Mouse (Mus musculus) intestine, postnatal 0 days (tissue): ENCODE results near the gene Afap1. TPM values are rescaled to one million over a fixed set of nuclear protein-coding genes. Genes with fewer than 3 reads are reported as not detected.

Experiments
- ATAC-seq: fragments of 200-750 bp; cut with Nextera tagmentation; 2 replicates; pipeline ENCODE4 v1.8.0; 2017; ENCODE audit warnings: mild to moderate bottlenecking, moderate TSS enrichment, moderate library complexity
- H3K27ac ChIP-seq: fragments of 300-500 bp; sonication (generic); 2 replicates; pipeline ENCODE4 v1.5.1; 2014; ENCODE audit warnings: mild to moderate bottlenecking, low read depth, low read length, moderate library complexity
- H3K27me3 ChIP-seq: fragments of 300-500 bp; sonication (generic); replicated peaks from 2 replicates; pipeline ENCODE4 v1.6.1; 2014; ENCODE audit warnings: low read length, mixed read lengths; ENCODE audit not compliant: control insufficient read depth, insufficient read depth
- H3K36me3 ChIP-seq: fragments of 300-500 bp; sonication (generic); 2 replicates; pipeline ENCODE4 v1.6.1; 2014; ENCODE audit warnings: mild to moderate bottlenecking, moderate library complexity; ENCODE audit not compliant: control insufficient read depth, insufficient read depth
- H3K4me1 ChIP-seq: fragments of 300-500 bp; sonication (generic); replicated peaks from 2 replicates; pipeline ENCODE4 v1.6.1; 2014; ENCODE audit warnings: antibody characterized with exemption, low read length, mixed read lengths; ENCODE audit not compliant: control insufficient read depth, insufficient read depth
- H3K4me2 ChIP-seq: fragments of 300-500 bp; sonication (generic); replicated peaks from 2 replicates; pipeline ENCODE4 v1.6.1; 2014; ENCODE audit warnings: low read depth, mild to moderate bottlenecking, moderate library complexity
- H3K4me3 ChIP-seq: fragments of 300-500 bp; sonication (generic); 2 replicates; pipeline ENCODE4 v1.5.1; 2014; ENCODE audit warnings: low read depth, low read length
- H3K9ac ChIP-seq: fragments of 300-500 bp; sonication (generic); 2 replicates; pipeline ENCODE4 v1.6.1; 2014; ENCODE audit warnings: mild to moderate bottlenecking, low read depth, low read length
- H3K9me3 ChIP-seq: fragments of 300-500 bp; sonication (generic); 2 replicates; pipeline ENCODE4 v1.6.1; 2016; ENCODE audit warnings: mixed run types; ENCODE audit not compliant: control insufficient read depth
- CTCF ChIP-seq: sonication (generic); IDR thresholded peaks from 2 replicates; pipeline ENCODE4 v1.5.1; 2016; ENCODE audit warnings: low read depth, mild to moderate bottlenecking, control low read depth, antibody characterized with exemption, moderate library complexity
- WGBS: fragments of 180-500 bp; shearing (Covaris S2); extraction: QIAGEN DNeasy Blood & Tissue Kit; methylation state at CpG from one replicate; pipeline ENCODE4 v1.1.7; 2014; 5-methylcytosine and 5-hydroxymethylcytosine counted together
- polyA plus RNA-seq: library from polyadenylated mRNA; unstranded; fragments of >200 nt; fragmentation: Nextera tagmentation; extraction: Ambion mirVana; gene quantifications from 2 replicates; pipeline ENCODE4 v1.2.1, GENCODE M21; 2015

The Afap1 gene
- polyA plus RNA-seq, 1 experiment from 2014 or later, result 8.1 TPM

DNA sequence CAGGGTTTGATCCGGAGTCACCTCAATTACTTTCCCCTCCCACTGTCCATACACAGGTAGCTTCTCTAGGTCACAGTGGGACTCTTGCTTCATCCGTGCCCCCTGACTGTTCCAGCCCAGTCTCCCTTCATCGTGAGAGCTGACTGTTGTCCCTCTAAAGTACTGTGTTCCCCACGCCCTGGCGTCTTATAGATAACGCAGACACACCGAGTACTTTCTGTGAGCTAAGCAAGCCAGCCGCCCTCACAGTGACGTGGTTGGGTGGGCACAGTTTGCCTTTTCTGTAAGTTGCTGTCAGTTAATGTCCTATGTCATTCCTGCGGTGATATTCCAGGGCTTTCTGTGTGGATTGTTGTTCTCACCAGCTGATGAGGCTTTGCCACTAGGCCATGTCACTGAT, 39.9 kb downstream of the Afap1 start:
- no peaks in the 10 kb centered on the region for H3K9me3 ChIP-seq
- TF ChIP-seq CTCF, result no peak
- no peaks in the 10 kb centered on the region for H3K27me3 ChIP-seq
- no peak overlapping the region for H3K4me3 ChIP-seq
- H3K36me3 ChIP-seq, result peaks cover 3% of the 10 kb centered on the region; the same call in 1 of the 2 replicates
- peaks cover 8% of the 10 kb centered on the region; the same call in 1 of the 2 replicates for H3K4me1 ChIP-seq
- no peak overlapping the region for H3K27ac ChIP-seq
- WGBS, result 67% methylated on average over 10 of the region's 10 CpGs
- H3K9ac ChIP-seq, result no peak overlapping the region
- H3K4me2 ChIP-seq, result no peak overlapping the region
- no peak for ATAC-seq

DNA sequence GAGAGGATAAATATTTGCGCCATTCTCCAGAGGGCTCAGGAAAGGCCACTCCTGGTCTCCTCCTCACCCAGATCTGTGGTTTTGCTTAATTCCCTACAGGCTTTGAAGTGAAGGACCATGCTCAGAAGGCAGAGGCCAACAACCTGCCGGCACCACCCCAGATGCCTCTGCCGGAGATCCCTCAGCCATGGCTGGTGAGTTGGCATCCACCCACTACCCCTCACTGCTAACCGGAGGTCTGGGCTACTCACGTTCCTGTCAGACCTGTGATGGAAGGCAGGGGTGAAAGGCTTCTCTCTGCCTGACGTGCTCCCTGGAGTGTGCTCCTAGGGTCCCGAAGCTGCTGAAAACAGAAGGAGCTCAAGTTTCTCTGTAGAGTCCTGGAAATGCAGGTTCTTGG, 42.8 kb downstream of the Afap1 start:
- no peak for ATAC-seq
- Histone ChIP-seq H3K36me3 (peaks cover 3% of the 10 kb centered on the region; the same call in 1 of the 2 replicates), H3K27me3 (no peaks in the 10 kb centered on the region), H3K4me2 (no peak overlapping the region), H3K4me1 (peaks cover 8% of the 10 kb centered on the region; the same call in 1 of the 2 replicates), H3K9ac (no peak overlapping the region), H3K4me3 (no peak overlapping the region), H3K27ac (no peak overlapping the region), H3K9me3 (no peaks in the 10 kb centered on the region)
- 75% methylated on average over 7 of the region's 7 CpGs for WGBS
- no peak for TF ChIP-seq CTCF

DNA sequence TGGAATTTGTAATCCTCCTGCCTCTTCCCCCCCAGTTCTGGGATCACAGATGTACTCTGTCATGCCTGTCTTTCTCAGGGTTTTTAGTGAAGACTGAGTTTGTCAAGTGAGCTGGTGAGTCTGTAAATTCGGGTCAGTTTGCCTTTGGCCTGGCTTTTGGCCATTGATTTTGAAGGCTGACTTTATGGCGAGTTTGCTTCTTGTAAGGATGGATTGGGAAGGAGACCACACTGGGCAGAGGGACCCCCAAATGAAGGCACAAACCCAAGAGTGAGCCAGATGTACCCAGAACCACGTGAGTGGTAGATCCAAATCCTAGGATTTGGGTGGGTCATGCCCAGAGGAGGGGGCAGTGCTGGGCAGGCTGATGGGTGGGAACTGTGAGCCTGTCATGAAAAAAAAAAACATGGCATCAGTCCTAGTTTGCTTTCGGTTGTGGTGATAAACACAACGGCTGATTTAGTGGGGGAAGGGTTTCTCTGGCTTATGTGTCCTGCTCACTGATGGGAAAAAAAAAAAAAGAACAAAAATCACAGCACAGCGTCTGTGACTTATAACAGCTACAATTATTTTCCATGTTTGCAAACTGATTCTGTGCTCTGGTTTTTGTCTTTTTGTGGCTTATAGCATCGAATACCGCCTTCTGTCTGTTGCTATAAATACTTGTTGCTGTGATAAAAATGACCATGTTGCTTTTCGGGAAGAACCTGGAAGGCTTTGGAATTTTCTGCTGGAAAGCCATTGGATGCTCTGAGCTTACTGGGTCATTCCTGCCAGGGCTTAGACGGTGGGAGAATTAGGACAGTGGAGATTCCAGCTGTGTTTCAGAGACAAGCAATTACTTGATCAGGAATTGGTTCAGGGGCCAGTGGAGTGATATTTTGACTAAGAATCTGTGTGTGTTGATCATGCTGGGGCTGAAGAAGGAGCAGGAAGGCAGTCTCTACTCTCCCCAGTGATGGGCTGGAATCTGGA, 45.4 kb downstream of the Afap1 start:
- Histone ChIP-seq H3K36me3 (peaks cover 3% of the 10 kb centered on the region; the same call in 1 of the 2 replicates), H3K9ac (no peak overlapping the region), H3K9me3 (no peaks in the 10 kb centered on the region), H3K4me3 (no peak overlapping the region), H3K27ac (no peak overlapping the region), H3K4me1 (no peaks in the 10 kb centered on the region), H3K4me2 (no peak overlapping the region), H3K27me3 (no peaks in the 10 kb centered on the region)
- TF ChIP-seq CTCF, result no peak
- 62% methylated on average over 10 of the region's 10 CpGs for WGBS
- no peak for ATAC-seq

DNA sequence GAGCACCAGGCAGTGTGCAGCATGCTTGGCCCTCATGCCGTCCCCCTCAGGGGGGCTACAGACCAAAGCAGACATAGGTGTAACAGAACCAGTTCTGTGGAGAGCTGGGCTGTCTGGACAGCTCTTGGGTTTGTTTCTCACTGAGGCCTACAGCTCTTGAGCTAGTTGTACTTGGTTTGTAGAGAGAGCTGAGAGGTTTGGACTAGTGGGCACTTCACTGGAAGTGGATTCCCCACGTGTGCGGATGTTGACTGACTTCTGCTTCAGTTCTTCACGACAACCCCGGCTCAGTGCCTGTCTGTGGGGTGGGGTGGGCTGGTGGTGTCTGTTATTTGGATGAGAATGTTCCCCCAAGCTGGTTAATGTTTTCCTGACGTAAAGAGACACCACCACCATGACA, 46.8 kb downstream of the Afap1 start:
- H3K9me3 ChIP-seq, result no peaks in the 10 kb centered on the region
- no peak for TF ChIP-seq CTCF
- H3K4me2 ChIP-seq, result no peak overlapping the region
- no peak overlapping the region for H3K27ac ChIP-seq
- H3K36me3 ChIP-seq, result peaks cover 3% of the 10 kb centered on the region; the same call in 1 of the 2 replicates
- H3K9ac ChIP-seq, result no peak overlapping the region
- 75% methylated on average over 6 of the region's 6 CpGs for WGBS
- H3K4me3 ChIP-seq, result no peak overlapping the region
- H3K27me3 ChIP-seq, result no peaks in the 10 kb centered on the region
- no peak for ATAC-seq
- no peaks in the 10 kb centered on the region for H3K4me1 ChIP-seq

GRCm38 (mm10) chr5:35943541-35943940, 50.4 kb downstream of the Afap1 start:
- Histone ChIP-seq H3K9ac (no peak overlapping the region), H3K9me3 (no peaks in the 10 kb centered on the region), H3K4me2 (no peak overlapping the region), H3K27ac (0 out of 2 replicates have a peak overlapping the region, but pooled peaks have one; percentile 35), H3K4me3 (no peak overlapping the region), H3K27me3 (no peaks in the 10 kb centered on the region), H3K4me1 (no peaks in the 10 kb centered on the region), H3K36me3 (0 out of 2 replicates have a peak, but pooled peaks cover 5% of the 10 kb centered on the region)
- TF ChIP-seq CTCF, result no peak
- 72% methylated on average over 5 of the region's 5 CpGs for WGBS
- ATAC-seq, result no peak

DNA sequence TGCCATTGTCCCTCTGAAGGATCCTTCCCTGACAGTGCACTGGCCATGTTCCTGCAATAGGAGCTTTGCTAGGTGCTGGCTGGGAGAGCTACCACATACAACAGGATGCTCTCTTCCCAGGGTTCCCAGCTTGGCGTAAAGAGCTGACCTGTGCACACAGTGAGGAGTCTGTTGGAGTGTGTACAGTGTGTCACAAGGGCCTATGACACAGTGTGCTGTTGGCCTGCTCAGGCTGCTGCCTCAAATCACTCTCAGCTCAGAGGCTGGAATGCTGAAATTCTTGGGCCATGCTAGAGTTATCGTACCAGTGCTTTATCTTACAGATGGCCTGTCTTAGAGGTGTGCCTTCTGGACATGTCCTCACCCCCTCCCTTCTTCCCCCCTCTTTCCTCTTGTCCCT, 53.7 kb downstream of the Afap1 start:
- Histone ChIP-seq H3K4me3 (no peak overlapping the region), H3K9ac (no peak overlapping the region), H3K27ac (no peak overlapping the region), H3K36me3 (peaks cover 24% of the 10 kb centered on the region; the same call in 1 of the 2 replicates), H3K27me3 (no peaks in the 10 kb centered on the region), H3K4me2 (no peak overlapping the region), H3K9me3 (no peaks in the 10 kb centered on the region), H3K4me1 (no peaks in the 10 kb centered on the region)
- no peak for TF ChIP-seq CTCF
- ATAC-seq, result no peak
- WGBS, result 85% methylated on average over 2 of the region's 2 CpGs
